Mouse (Mus musculus): ENCODE measurements at regions not wholly inside any gene's neighbourhood (a gene's known extent, or its start where the extent isn't known, plus 50 kb on each side); places are given as distances from the start of the nearest gene placed in this dataset.

DNA sequence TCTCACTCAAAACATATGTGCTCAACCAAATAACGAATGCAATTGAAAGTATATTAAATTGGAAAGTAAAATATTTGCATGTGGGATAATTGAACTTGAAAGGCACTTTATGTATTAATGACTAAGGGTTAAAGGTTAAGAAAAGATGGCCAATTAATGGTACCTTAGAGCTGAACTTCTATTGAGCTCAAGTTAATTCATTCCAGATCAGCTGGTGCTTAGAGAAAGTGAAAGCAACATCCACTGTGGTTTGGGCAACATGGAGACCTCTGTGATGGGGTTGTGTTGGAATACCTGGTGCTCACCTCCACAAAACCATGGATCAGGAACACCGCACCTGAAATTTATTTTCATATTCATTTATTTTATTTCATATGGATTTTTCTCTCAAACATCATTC is 612.5 kb upstream of the Intu start:
- no peak for DNase-seq (ENCODE audit: low spot score in 2 of 2)

DNA sequence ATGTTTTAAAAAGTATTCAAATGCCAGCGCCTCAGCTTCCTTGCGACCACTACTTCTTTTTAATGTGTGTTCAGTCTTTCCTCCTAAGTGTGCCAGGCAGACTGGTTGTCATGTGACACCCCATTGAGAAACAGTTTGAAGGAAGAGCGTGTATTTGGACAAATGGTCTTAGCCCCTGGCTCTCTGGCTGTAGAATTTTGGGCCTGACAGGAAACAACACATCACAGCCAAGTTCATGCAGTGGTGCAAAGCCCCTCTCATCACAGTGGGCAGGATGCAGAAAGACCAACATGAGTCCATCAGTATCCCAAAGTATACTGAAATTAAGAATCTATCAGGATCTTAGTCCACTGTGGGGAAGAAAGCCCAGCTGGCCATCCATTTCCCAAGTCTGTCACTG is 605.6 kb upstream of the Intu start:
- no peak for DNase-seq (ENCODE audit: low spot score in 2 of 2)

DNA sequence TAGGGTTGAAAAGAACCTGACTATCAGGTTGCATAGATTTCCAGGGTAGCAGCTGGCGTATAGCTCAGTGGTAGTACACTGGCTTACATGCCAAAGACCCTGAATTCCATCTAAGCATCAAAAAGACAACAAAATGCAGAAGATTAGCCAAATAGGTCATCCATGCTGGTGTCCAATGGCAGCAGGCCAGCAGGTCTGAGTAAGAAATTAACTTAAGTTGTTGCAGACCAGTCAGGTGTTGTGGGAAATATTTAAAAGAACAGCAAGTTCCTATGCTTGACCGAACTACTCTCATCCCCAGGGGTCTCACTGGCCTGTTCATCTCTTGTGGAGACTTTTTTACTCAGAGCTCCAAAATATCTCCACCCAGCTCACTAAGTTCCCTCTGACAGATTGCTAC is 602.7 kb upstream of the Intu start:
- DNase-seq (ENCODE audit: low spot score in 2 of 2): no peak

DNA sequence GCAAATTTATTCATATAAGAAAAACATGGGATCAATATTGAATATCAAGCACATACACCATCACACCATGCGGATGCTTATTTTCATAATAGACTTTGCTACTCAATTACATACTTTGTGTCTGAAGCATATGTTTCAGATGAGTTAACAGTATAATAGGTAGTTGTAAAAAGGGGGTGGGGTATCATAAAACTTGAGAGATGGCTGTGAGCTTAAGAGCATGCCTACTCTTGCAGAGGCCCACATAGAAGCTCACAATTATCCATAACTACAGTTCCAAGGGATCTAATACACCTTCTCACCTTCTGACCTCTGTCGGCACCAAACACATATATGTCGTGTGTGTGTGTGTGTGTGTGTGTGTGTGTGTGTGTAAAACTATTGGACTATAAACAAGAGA is 597.7 kb upstream of the Intu start:
- DNase-seq (ENCODE audit: low spot score in 2 of 2): no peak

DNA sequence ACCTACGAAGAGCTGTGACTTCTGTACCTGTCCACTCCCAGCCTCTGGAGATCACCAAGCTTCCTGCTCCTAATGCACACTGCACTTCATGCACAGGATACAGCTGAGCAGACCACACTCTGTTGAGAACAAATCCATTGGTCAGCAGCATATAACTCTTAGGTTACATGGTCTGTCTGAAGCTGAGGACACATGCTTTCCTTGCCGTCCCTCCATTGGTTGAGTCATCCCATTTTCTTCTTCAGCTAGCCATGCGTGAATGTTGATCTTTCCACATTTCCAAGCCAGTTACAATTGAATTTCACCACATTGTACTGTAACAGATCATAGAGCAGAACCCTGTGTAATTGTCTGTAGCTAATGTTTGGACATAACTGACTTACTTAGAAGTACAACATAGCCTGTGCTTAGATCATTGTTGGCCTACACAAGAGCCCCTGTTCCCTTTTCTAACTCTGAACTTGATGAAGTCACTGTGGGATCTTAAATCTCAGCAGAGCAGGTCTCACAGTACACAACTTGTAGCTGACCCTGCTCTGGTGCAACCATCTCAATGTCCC is 593.3 kb upstream of the Intu start:
- DNase-seq (ENCODE audit: low spot score in 2 of 2): no peak

DNA sequence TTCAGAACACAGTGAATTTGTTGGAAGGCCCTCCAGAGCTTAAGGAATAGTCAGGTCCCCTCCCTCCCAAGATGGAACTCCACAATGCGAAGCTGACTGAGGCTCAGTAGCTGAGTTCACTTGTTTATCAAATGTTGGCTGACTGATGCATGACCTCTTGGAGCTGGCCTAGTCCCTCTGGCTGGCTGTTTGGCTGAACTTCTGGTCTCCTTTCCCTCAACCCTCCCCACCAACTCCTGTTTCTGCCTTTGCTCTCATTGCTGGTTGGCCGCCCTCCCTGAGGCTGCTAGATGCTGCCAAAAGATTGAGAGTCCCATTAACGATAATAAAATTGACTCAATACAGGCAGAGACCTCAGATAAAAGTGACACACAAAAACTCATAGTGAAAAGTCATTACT is 586.5 kb upstream of the Intu start:
- DNase-seq (ENCODE audit: low spot score in 2 of 2): no peak

DNA sequence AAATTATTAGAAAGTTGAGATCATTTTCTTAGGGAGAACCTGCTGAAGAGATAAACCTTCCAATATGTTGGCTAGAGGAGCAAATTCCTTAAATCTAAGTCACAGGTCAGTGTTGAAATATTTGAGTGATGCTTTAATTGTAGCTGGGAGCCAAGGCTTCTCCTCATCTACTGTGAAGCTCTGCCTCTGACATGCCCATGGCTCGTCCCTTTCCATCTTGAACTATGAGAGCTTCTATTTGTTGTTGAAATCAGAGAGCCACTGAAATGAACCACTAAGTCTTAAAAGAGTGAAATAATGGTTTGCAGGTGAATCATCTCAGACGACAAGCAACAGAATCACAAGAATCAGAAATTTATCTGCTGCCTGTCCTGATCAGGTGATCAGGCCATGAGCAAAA is 579.0 kb upstream of the Intu start:
- no peak for DNase-seq (ENCODE audit: low spot score in 2 of 2)

DNA sequence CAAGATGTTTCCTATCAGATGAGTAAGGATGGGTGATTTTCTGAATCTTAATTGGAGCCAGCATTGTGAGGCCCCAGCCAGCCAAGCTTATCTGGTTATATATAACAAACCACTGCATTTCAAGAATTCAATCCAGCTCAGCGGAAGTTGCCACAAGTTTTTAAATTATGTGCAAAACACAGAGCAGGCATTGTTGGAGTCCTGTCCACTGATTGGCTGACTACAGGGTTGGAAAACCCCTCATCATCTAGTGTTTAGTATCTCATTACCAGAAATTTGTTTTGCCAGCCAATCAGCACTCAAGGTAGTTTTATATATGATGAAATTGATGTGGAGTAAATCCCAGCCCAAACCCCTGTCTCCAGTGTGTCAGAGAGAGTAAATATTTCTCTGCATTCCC is 578.5 kb upstream of the Intu start:
- DNase-seq (ENCODE audit: low spot score in 2 of 2): no peak

DNA sequence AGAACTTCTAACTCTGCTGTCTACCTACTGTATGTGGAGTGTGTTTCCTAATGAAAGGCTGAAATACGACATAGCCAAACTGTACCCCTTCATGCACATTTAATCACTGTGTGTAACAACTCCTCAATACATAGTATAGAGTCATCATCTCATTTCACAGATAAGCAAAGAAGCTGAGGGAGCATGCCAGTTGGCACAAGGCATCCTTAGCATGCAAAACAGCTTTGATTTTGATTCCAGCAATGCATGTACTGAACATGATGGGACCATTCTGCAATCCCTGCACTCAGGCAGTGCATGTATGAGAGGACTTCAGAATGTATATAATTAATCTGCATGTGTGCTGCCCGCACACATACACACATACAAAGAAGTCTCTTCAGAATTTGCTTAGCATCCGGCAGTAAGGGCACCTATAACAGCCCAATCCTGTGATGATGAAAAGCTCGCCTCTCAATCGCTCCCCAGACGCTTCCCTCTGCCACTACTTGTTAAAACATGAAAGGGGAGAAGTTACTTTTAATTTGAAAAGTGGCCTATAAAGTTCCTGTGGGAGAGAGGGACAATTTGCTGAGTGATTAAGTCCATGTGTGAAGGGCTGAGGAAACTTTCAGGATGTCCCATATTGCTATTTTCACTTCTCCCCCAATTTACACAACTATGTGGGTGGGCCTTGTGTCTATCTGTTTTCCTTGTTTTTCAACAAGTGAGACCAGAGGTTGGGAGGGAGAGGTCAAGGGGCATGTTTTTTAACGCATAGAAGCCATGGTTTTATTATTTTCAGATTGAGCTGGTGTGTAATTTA is 569.0 kb upstream of the Intu start:
- no peak for DNase-seq (ENCODE audit: low spot score in 2 of 2)

DNA sequence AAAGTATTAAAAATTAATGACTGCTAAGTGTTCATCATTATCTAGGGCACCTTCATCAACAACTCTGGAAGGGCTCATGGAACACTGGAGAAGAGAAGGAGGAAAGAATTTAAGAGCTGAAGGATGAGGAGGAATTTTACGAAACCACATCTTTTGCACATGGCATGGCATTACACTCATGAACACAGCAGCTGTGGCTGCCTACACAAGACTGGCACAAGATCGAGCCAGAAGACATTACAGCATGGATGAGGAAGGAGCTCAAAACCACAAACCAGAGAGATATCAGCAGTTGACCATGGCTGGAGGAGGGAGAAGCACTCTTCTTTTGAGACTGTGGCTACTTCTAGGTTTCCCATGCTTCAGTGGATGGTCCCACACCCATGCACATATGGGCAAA is 565.7 kb upstream of the Intu start:
- peak; percentile 3 to 9 for DNase-seq (ENCODE audit: low spot score in 2 of 2)

DNA sequence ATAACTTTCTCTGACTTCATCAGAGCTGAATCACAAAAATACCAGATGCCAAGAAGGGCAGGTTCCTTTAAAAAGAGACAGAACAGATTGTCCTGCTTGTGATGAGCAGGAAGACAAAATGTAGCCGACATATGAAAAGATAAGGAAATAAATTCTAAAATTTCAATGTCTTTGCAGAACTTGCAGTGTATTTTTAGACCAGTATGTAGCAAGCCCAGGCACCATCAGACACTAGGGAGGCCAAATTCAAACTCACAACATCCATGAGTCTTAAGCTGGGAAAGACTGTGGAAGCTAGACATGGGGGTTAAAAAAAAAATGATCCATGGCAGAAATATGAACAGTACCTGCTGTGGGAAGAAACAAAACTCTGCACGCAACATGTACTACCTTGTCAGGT is 564.7 kb upstream of the Intu start:
- DNase-seq (ENCODE audit: low spot score in 2 of 2): no peak

DNA sequence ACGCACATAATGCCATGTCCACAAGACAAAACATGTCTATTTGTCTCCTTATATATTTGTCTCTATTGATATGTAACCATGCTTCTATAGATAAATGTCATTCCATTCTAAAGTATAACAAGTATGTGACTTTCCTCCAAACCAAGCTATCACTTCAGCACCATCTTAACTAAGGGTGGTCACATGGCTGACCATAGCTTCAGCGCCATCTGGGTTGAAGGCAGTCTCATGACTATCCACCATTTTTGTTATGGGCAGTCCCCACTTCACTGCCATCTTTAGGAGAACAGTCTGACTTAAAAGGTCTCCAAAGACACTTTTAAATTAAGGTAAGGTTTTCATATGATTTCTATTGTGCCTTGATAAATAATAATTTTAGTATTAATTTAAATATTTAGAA is 554.1 kb upstream of the Intu start:
- no peak for DNase-seq (ENCODE audit: low spot score in 2 of 2)

DNA sequence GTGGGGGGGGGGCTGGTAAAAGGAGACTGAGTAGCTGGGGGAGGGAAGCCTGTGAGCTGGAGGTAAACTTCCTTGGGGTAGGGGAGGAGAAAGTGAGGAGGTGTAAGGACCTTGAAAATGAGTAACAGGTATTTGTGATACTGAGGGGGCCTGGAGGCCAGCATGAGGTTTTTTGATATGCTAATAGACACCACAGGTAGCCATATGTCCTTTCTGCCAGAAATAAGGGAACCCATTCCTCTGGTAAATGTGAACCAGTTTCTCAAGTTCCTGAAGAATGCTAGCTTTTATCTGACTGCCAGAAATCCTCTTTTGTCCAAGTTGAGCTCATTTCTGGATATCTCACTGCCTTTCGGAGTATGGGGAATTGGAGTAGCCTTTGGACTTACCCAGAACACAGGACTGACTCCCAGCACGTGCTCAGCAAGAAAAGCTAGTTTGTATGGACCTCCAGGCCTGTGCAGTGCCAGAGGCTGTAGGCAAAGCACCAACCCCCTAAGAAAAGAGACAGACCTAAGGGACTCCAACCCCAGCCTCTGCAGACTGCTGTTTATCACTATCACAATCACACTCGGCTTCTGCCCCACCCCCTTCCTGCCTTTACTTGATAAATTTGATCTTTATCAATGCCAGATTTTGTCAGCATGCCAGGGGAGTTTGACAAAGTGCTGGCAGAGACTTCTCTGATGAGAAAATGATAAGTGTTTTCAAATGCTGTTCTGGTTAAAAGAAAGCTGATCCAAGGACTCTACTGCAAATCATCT is 552.0 kb upstream of the Intu start:
- no peak for DNase-seq (ENCODE audit: low spot score in 2 of 2)

DNA sequence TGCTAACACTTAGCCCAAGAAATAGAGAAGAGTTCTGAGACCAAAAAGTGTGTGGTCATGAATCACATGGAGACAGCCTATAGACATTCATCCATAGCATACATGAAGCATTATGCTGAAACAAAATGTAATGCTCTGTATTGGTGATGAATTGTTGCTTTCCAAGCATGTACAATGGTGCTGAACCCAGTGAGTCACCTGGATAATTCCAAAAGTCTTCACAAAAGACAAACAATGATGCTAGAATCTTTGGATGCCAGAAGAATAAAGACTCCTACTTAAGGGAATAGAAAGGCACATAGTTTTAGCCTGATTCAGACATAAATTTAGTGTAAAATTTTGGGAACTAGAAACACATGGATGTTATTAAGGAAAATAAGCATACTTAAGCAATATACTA is 548.4 kb upstream of the Intu start:
- no peak for DNase-seq (ENCODE audit: low spot score in 2 of 2)

DNA sequence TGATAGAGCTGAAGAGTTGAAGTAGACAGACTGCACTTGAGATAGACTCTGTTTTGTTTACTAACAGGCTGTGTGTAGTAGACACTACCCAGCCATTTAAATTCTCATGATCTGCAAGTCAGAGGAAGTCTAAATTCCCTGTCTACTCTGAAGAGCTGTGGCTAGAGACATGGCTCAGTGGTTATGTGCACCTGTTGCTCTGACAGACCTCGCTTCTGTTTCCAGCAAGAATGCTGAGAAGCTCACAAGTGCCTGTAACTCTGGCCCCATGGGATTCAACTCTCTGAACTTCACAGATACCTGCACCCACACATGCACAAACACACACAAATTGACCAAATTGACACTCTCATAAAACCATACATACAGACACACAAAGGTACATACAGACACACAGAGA is 543.4 kb upstream of the Intu start:
- DNase-seq (ENCODE audit: low spot score in 2 of 2): no peak

DNA sequence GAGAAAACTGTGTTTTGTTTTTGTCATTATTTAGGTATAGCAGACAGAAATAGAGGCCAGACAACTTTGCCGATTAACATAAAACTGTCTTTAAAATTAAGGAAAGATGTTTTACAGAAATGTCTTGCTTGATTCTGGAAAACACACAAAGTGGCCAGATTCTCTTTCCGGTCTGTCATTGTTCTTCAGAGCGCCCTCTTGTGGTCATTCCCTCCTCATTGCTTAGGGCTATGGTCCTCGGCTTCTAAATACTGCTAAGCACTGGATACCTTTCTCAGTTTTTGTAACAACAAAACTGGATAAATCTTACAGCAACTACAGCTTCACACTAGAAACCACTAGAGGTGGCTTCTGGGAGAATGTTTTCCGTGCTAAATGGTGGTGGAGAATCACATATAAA is 532.5 kb upstream of the Intu start:
- DNase-seq (ENCODE audit: low spot score in 2 of 2): peak in 1 of 2 experiments; percentile 71

DNA sequence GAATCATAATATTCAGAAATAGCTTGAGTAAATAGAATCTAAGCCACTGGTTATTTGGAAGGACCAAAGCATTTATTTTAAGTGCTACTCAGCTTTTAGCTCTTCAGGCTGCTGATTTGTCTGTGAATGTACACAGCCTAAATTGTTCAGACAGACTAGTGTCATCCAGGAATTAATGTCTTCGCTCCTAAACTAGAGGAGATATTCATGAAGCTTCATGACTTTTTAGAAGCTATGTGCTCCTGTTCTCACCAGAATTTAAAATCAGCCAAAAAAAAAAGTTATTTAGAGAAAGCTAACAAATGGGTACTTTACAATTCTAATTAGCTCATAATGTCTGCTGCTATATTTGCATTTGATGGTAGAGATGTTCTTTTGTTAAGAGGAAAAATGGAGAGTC is 531.2 kb upstream of the Intu start:
- no peak for DNase-seq (ENCODE audit: low spot score in 2 of 2)

DNA sequence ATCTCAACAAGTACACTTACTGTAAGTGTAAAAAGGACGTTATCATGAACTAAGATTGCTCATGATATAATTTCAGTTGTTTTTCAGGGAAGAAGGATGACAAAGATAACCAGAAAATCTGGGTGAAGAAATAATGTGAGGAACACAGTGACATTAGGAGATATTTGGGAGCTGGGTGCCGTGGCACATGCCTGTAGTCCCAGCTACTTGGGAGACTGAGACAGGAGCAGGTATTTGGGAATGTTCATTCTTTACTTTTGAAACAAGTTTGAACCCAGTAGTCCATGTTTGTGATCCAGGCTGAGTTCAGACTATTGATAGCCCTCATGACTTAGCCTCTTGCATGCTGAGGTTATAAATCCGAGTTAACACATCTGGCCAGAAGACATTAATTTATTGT is 528.2 kb upstream of the Intu start:
- DNase-seq (ENCODE audit: low spot score in 2 of 2): no peak

DNA sequence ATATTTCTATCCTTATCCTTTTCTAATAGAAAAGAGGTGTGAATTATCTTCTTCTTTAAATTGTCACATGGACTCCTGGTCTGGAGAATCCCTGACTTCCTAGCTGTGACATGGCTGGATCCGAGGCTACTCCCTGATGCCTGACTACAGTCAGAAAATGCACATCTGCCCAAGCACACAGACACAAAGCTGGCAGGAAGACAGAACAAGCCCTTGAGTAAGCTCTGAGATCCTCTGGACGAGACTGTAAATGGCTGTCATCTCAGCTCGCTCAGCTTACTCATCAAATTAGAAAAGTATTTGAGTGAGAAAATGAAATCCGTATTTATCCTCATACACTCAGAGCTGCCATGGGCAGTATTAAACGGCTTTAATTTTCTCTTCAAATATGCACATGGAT is 521.0 kb upstream of the Intu start:
- DNase-seq (ENCODE audit: low spot score in 2 of 2): no peak

DNA sequence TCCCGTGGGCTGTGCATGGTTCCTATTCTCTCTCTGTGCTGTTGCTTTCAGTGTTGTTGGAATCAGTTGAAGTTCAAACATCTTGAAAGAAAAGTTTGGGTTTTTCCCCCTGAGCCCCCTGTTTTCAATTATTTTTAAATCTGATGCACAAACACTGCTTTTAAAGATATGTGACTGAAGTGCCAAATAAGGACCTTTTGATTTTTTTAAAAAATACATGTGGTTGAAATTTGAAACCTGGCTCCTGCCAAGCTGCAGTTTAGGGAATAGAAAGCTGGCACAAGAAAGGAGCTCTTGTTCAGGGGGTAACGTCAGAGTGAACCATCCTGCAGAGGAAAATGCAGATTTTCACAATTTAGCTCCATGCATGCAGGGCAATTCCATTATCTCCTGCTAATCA is 509.4 kb upstream of the Intu start:
- no peak for DNase-seq (ENCODE audit: low spot score in 2 of 2)

DNA sequence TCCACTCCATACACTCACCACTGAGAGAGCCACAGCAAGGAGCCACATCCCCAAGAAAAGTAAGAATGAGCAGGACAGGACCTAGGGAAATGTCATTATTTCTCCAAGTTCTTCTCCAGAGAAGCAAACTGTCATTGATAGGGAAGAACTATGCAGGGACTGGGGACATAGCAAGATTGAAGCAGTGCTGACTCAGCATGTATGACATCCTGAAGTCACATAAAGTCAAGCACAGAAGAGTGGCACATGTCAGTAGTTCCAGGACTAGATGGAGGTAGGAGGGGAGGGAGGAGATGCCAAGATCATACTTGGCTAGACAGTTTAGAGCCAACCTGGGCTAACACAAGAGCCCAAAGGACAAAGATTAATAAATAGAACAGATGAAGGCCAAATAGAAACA is 503.4 kb upstream of the Intu start:
- no peak for DNase-seq (ENCODE audit: low spot score in 2 of 2)

DNA sequence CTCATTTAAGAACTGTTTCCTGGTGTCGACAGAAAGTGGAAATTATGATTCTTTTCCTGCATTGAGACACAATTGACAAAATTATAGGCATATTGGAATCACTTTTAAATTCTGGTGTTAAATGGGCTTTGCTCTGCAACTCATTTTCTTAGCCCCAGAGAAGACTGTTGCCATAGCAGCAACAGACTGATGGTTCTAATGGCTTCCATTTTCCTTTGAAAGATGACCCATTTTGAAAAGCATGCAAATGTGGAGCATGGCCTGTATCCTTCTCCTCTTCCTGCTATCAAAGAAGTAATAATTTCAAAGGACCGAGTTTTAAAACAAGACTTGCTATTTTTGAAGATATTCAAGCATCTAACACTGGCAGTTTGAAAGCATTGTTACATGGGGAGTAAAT is 494.9 kb upstream of the Intu start:
- DNase-seq (ENCODE audit: low spot score in 2 of 2): no peak

DNA sequence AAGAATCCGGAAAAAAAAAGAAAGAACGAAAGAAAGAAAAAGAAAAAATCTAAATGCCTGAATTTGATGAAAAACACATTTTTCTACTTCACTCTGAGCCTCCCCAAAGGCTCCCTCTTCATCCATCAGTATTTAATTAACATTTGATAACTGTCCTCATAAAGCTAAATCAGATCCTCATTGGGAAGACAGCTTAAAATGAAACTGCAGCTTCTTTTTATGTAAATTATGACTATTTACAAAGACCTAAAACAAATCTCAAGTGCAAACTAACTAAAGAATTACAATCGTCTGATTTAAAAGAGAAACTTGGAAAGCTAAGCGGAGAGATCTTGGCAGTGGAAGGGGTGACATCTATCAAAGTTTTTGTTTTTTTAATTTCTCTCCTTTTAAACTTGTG is 481.4 kb upstream of the Intu start:
- no peak for DNase-seq (ENCODE audit: low spot score in 2 of 2)

Measured in left cerebral cortex, adult 9 months (tissue).